Mouse (Mus musculus) cerebellum, postnatal 10 days (tissue): ENCODE results near the gene E330034G19Rik.
A peak's percentile ranks its signal among the peaks of the same experiment; 100 is the strongest.

Source experiments
- DNase-seq, 2 experiments: peaks; one replicate each; pipeline ENCODE4 v3.0.0; 2021; ENCODE audit warnings: mixed read lengths in 2 of 2

The E330034G19Rik gene

GRCm38 (mm10) chr14:24358295-24358951, 65.4 kb downstream of the E330034G19Rik start:
- DNase-seq, result peak; percentile 76 to 77
